Mouse (Mus musculus): ENCODE data around the gene Txndc16.

- TF ChIP-seq GATA1 (IDR thresholded peaks at IDR 0.05; ENCODE audit: low read length) = no peak
- TF ChIP-seq TAL1 (IDR thresholded peaks at IDR 0.05; ENCODE audit: low read length) = no peak
Observed at GRCm38 (mm10) chr14:45084656-45085280, 135.4 kb downstream of the Txndc16 start.

Data from erythroblast, embryonic 14.5 days (primary cell).